Mouse (Mus musculus): ENCODE results near the gene Acbd7. TPM values are rescaled to one million over a fixed set of nuclear protein-coding genes. Genes with fewer than 3 reads are reported as not detected.

Acbd7 gene
- polyA plus RNA-seq, 1 experiment from 2014 or later: not detected

Other genes starting within 250 kb of the Acbd7 start
- gene Fam171a1, start 221.9 kb upstream of the Acbd7 start, polyA plus RNA-seq (2014; fragmentation: Nextera tagmentation; extraction: Ambion mirVana): 37.3 and 37.7 TPM in 2 replicates
- gene Nmt2, start 52.0 kb upstream of the Acbd7 start, polyA plus RNA-seq (2014; fragmentation: Nextera tagmentation; extraction: Ambion mirVana): 35.1 and 35.5 TPM in 2 replicates
- 18.7 and 22.3 TPM in 2 replicates for gene Rpp38, start 3.5 kb upstream of the Acbd7 start, polyA plus RNA-seq (2014; fragmentation: Nextera tagmentation; extraction: Ambion mirVana)
- not detected in 2 replicates for gene Olah, start 61.0 kb downstream of the Acbd7 start, polyA plus RNA-seq (2014; fragmentation: Nextera tagmentation; extraction: Ambion mirVana)
- not detected in 2 replicates for gene Meig1, start 86.5 kb downstream of the Acbd7 start, polyA plus RNA-seq (2014; fragmentation: Nextera tagmentation; extraction: Ambion mirVana)
- 5.5 and 5.6 TPM in 2 replicates for gene Dclre1c, start 88.0 kb downstream of the Acbd7 start, polyA plus RNA-seq (2014; fragmentation: Nextera tagmentation; extraction: Ambion mirVana)
- gene Suv39h2, start 138.9 kb downstream of the Acbd7 start, polyA plus RNA-seq (2014; fragmentation: Nextera tagmentation; extraction: Ambion mirVana): 46.4 and 49.2 TPM in 2 replicates
- gene Gm45902, start 176.6 kb downstream of the Acbd7 start, polyA plus RNA-seq (2014; fragmentation: Nextera tagmentation; extraction: Ambion mirVana): 7.9 and 8.0 TPM in 2 replicates
- 120 and 122 TPM in 2 replicates for gene Hspa14, start 176.6 kb downstream of the Acbd7 start, polyA plus RNA-seq (2014; fragmentation: Nextera tagmentation; extraction: Ambion mirVana)
- not detected in 2 replicates for gene Cdnf, start 176.9 kb downstream of the Acbd7 start, polyA plus RNA-seq (2014; fragmentation: Nextera tagmentation; extraction: Ambion mirVana)
- gene Fam107b, start 234.3 kb downstream of the Acbd7 start, polyA plus RNA-seq (2014; fragmentation: Nextera tagmentation; extraction: Ambion mirVana): 61.0 and 61.9 TPM in 2 replicates